Mouse (Mus musculus) megakaryocyte progenitor cell, adult 5-6 weeks (primary cell): ENCODE measurements around the gene Mvk. TPM values are rescaled to one million over a fixed set of nuclear protein-coding genes. Genes with fewer than 3 reads are reported as not detected.
A peak's percentile ranks its signal among the peaks of the same experiment; 100 is the strongest.

ENCODE experiments used
- ATAC-seq: replicated peaks from 2 replicates; pipeline ENCODE4 v1.8.0; 2016; ENCODE audit warnings: mild to moderate bottlenecking, moderate TSS enrichment, inconsistent platforms; ENCODE audit not compliant: poor library complexity
- total RNA-seq, 2 experiments: library from RNA; stranded (forward) in 1 of 2; stranded (reverse) in 1 of 2; fragments of 157-497, 149-512 nt in 1 of 2; fragments of 200-1000 nt in 1 of 2; gene quantifications; 2 replicates each; pipeline versions ENCODE4 v1.2.3 to v1.2.4; 2015 to 2017

The Mvk gene
- total RNA-seq (2015) (3.2 and 7.0 TPM in 2 replicates), total RNA-seq (2017) (8.1 and 8.6 TPM in 2 replicates)

GRCm38 (mm10) chr5:114443566-114444367 is at the start of gene Mvk, which contains the start of gene Mmab:
Gene Mvk (plus strand): TSS chr5:114444269.
Gene Mmab (minus strand): TSS chr5:114444060.
- ATAC-seq: peak; percentile 97

GRCm38 (mm10) chr5:114406592-114406991 is 37.5 kb upstream of the Mvk start:
- no peak for ATAC-seq

DNA sequence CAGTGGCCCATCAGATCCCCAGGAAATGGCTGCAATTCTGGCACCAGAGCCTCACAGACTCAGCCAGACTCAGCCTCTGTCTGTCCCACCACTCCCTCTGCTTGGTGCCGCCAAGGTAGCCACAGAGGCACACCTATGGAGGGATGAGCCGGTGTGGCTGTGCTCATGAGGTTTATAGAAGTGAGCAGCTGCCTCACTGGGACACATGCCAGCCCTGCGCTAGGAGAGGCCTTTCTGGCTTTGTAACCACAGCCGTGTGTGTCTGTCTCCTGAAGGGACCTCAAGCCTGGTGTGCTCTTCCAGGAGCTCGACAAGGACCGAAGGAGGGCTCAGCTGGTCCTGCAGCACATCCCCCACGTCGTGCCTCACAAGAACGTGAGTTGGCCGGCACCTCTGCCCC is 36.8 kb upstream of the Mvk start:
- no peak for ATAC-seq

- no peak for ATAC-seq
Measured at GRCm38 (mm10) chr5:114407810-114408209, 36.3 kb upstream of the Mvk start.

- no peak for ATAC-seq
Measured at GRCm38 (mm10) chr5:114408846-114409245, 35.2 kb upstream of the Mvk start.

GRCm38 (mm10) chr5:114410429-114410828 is 33.6 kb upstream of the Mvk start:
- no peak for ATAC-seq

- ATAC-seq: no peak
Measured at GRCm38 (mm10) chr5:114412361-114412998, 31.6 kb upstream of the Mvk start.

DNA sequence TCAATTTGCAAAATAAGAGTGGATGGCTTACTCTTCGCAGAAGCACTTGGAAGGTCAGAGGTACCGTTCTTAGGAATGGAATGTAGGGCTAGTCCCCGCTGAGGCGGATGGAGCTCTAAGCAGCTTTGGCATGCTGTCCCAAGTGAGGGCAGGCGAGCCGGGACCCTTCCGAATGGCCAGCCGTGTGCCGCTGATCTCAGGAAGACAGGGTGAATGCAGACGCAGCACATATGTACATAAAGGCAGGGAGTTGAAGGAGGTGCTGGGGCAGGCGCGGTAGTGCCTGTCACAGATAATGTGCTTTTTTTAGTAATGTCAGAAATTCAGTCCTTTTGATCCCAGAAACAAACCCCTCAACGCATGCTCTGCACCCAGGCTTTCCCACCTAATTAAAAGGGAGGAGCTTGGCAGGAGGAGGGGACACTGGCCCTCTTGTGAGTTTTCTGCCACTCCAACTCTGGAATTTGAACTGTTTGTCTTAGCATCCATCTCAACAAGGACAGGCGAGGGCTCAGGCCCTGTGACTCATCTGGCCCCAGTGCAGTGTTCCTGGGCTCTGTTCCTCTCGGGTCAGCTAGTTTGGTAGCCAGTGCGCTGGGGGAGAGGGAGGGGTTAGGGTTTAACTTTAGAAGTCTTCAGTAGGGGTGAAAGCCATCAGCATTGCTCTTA is 30.9 kb upstream of the Mvk start:
- ATAC-seq: no peak

DNA sequence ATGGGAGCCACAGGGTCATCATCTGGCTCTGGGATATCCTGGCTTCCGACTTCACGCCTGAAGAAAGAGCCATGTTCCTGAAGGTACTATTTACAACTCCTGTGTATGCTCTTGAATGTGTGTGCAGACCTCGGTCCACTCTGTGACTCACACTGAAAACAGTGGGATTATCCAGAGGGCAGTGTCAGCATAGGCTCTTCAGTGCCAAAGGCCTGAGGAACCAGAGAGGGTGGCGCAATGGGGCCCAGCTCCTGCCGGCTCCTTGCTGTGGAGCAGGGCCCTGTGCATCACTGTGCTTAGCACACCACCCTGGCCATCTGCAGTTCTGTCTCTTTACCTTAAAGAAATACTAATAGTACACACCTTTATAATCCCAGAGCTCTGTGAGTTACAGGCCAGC is 28.5 kb upstream of the Mvk start:
- no peak for ATAC-seq

GRCm38 (mm10) chr5:114416855-114417254 is 27.2 kb upstream of the Mvk start:
- ATAC-seq: no peak

- peak; percentile 63; the same call in 1 of the 2 replicates for ATAC-seq
Measured at GRCm38 (mm10) chr5:114418541-114418940, 25.5 kb upstream of the Mvk start.

GRCm38 (mm10) chr5:114421561-114422298 is 22.3 kb upstream of the Mvk start:
- ATAC-seq: no peak

DNA sequence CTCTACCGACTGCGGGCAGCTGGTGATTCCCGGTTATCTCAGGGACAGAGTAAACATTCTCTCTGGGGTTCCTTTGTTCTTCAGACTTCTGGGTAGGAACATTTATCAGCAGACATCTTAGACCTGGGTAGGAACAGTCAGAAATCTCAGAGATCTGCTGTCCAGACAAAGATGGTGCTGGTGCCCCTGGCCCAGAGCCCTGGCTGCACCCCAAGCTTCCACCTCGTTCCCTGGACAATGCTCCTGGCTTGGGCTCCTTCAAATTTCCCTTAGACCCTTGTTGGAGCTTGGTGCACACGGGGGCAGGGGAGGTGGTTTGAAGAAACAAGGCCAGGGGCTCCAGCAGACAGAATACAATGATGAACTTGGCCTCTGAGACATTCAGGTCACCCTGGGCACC is 21.5 kb upstream of the Mvk start:
- no peak for ATAC-seq

DNA sequence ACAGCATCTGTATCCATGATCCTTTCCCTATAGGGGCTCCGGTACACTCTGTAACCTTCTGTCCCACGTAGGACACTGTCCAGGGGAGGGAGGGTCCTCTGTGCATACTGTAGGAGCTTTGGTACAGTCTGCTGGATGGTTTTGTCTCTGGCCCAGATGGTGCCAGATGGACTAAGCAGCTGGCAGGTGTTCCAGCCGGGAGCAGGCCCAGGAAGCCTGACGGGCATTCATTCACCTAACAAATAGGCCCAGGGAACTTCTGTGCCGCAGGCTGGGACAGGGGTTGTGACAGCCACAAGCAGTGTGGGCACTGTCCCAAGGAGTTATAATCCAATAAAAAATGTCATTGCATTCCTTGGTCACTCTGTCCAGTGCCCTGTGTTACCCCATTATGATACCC is 20.1 kb upstream of the Mvk start:
- ATAC-seq: no peak

DNA sequence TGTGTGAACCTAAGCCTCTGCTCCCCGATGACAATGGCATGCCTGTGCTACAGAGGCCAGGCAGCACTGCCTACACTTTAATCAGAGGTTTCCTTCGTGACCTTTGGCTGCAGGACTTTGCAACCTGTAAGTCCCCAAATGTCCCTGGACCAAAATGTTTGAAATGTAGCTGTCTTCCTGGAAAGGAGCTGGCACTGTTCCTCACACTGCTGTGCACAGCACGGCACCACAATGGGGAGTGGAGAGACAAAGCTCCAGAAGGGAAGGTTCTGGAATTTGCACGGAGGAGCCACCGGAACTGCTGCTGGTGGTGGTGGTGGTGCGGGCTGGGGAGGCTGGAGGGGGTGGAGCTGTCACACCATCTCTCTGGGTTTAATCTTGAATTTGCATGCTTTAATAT is 17.3 kb upstream of the Mvk start:
- ATAC-seq: no peak

DNA sequence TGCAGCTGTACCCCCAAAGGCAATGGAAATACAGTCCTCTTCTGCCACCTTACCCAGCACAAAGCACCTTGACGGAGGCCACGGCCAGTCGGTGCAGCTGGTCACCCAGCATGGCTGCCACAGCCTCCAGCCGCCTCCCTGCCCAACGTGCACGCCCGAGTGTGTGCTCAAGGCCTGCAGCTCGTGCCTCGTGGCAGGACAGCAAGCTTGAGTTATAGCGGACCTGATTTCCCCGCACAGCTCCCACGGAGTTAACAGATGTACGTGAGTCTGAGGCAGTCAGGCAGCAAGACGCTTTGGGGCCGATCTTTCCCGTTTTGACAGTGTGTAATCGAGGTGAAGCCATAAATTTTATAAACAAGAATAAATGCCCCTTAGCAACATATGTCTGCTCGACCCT is 15.4 kb upstream of the Mvk start:
- no peak for ATAC-seq

DNA sequence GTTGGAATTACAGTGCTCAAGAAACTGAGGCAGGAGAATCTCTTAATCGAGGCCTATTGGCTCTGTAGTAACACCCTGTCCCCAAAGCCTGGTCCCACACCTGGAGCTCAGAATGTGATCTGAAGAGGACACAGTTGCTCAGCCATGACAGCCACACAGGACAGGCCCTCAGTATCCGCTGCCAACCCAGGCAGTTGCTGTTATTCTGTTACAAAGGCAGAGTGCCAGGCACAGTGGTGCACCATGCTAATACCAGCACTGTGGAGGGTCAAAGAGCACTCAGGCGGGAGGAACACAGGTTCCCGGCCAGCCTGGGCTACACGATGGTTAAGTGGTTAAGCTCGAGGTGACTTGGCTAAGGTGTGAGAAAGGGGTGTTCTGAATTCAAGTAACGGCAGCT is 14.3 kb upstream of the Mvk start:
- ATAC-seq: no peak

DNA sequence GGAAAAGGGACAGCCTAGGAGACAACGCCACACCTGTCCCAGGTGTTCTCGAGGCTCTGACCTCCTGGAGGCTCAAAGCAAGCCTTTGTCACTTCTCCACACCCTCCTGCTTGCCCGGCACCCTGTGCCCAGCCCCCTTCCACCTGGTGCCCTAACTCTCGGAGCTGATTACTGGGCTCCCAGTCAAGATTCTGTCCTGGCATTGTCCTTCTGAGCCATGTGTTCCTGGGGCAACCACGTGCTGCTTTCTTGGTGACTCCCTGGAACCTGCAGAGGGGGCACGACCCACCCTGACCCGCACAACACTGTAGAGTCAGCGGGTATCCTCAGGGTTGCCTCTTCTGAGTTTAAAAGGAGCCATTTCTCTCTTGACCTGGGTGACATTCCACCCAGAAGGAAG is 9.7 kb upstream of the Mvk start:
- ATAC-seq: no peak

GRCm38 (mm10) chr5:114435588-114435987 is 8.5 kb upstream of the Mvk start:
- no peak for ATAC-seq

- no peak for ATAC-seq
Measured at GRCm38 (mm10) chr5:114444368-114444692, 261 bp downstream of the Mvk start.

DNA sequence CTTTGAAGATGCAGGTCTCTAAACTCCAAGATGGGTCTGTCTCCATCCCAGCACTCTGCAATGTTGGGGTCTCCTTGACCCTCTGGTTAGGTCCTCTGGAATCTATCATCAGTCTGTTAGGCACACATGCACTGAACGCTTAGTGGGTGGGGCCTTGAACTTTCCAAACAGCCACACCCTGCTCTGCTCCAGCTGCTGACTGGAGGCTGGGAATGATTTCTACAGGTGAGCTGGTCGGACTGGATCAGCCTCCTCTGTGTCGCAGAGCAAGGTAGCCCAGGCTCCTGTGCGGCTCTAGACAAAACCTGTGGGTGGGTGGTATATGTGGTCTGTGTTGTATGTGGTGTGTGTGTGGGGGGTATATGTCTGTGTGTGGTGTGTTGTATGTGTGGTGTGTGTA is 4.9 kb downstream of the Mvk start:
- no peak for ATAC-seq
